ENCODE assay signal across 9 mouse cellular contexts in the genomic region with DNA sequence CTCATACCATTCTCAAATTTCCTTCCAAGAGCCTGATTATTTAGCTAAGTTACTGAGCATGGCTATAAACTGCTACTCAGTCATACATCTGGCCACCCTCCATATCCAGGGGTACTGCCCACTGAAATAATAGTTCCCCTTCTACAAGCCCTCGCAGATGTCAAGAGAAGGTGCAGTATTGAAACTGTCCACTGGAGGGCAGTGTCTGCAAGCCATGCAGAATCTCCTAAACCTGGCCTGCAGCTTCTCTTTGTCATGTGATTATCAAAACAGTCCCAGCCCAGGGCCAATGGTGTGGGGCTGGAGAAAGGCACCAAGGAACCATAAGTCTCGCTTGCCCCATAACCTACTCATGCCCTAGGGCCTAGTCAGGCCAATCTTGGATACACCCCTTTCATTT.
DNase-seq lines count a peak whose midpoint lies in the region; ATAC-seq lines count a peak whose summit lies in the region.
"Had no signal": no experiment of that assay in that cellular context is flagged by ENCODE, and none has a peak within 500 bp of the region (broad histone marks: within the 10 kb centered on the region; RNA-seq: fewer than 3 reads in every experiment).

No protein-coding gene starts in this region.

- ATAC-seq in inflammation-experienced regulatory T-cells, adult 6 months, result no peak

- H3K9me3 ChIP-seq in embryonic facial prominence, embryonic 10.5 days, result no peaks in the 10 kb centered on the region
- H3K9me3 ChIP-seq: lung, embryonic 15.5 days had no signal

- peak; percentile 81 for DNase-seq in ES-CJ7 (ENCODE audit: low read depth, low spot score)
- peak; percentile 59 for DNase-seq in adrenal gland, adult 2 months
- peak; percentile 79 for DNase-seq in embryonic facial prominence, embryonic 10.5 days (ENCODE audit: low spot score)
- DNase-seq in heart, postnatal 10 days, result peak; percentile 82 to 91
- DNase-seq in layer of hippocampus, adult 9-11 months, result peak; percentile 59
- DNase-seq in lung, postnatal 4 days, result peak; percentile 68 to 84
- DNase-seq in right cerebral cortex, postnatal 14 days, result peak; percentile 84

- no peak overlapping the region for H3K27ac ChIP-seq in embryonic facial prominence, embryonic 10.5 days (replicated peaks)
- H3K27ac ChIP-seq: lung, embryonic 15.5 days had no signal

- intact Hi-C loops in heart, postnatal 10 days (cut with DNase I), result loop anchor here (1.0 to 5.0 kb wide), 4 partner anchors 41 to 296 kb away; partner anchors contain the start of gene Sh3rf3

- peaks cover 20% of the 10 kb centered on the region for H3K27me3 ChIP-seq in embryonic facial prominence, embryonic 10.5 days (replicated peaks; ENCODE audit: low read depth, poor library complexity, severe bottlenecking)
- H3K27me3 ChIP-seq: lung, embryonic 15.5 days had no signal

- no peaks in the 10 kb centered on the region for H3K36me3 ChIP-seq in embryonic facial prominence, embryonic 10.5 days (replicated peaks)
- H3K36me3 ChIP-seq: lung, embryonic 15.5 days had no signal

- H3K4me3 ChIP-seq in embryonic facial prominence, embryonic 10.5 days, result no peak overlapping the region
- H3K4me3 ChIP-seq: lung, embryonic 15.5 days had no signal

- WGBS in embryonic facial prominence, embryonic 10.5 days, result 38% methylated on average over 2 of the region's 2 CpGs

- H3K4me1 ChIP-seq in embryonic facial prominence, embryonic 10.5 days, result peaks cover 6% of the 10 kb centered on the region
